Mouse (Mus musculus) heart, adult 11 months (tissue): ENCODE data around the gene Gm20390.
A peak's percentile ranks its signal among the peaks of the same experiment; 100 is the strongest.

ENCODE experiments used
- DNase-seq: peaks from one replicate; pipeline ENCODE4 v3.0.0; 2022

The Gm20390 gene

DNA sequence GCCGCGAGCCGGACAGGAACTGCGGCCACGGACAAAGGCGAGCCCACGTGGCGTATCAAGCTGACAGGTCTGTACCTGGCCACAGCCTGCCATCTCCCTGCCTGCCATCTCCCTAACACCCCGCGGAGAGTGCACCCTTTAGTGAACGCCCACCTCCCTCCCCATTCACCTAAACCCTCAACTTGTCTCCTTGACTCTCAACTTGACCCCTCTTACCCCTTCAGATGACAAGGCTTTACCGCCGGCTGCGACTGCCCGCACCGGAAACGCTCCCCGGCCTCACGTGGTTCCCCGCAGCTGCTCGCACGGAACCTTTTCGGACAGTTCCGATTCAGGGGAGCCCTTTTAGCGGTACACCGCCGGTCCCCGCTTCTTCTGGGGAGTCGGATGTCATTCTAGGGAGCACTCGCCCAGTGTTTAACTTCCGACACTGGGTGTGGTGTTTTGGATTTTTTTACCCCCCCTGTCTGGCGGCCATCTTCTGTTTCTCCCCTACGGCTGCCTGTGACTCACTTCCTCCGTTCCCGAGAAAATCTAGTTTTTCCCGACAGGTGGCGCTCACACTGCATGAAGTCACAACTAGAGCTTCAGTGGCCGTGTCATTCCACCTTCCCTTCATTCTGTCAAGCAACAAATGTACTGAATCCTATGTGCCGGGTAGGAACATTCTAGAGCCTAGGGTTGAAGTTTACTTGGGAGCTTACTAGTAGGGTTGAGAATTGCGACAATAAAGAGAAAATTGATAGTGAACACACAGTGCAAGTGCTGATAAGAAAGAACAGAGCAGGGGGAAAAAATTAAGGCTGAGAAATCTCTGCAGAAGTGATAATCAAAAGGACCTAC lies at the start of gene Gm20390, which contains the start of gene Nme1:
Gene Gm20390, minus strand, starts transcription at position 289 of the 843 bp plus-strand sequence.
Gene Nme1, minus strand, starts transcription at position 517 of the 843 bp plus-strand sequence.
- DNase-seq, result peak; percentile 100

- no peak for DNase-seq
These were observed 35.3 kb upstream of the Gm20390 start for GRCm38 (mm10) chr11:94003346-94003745.

DNA sequence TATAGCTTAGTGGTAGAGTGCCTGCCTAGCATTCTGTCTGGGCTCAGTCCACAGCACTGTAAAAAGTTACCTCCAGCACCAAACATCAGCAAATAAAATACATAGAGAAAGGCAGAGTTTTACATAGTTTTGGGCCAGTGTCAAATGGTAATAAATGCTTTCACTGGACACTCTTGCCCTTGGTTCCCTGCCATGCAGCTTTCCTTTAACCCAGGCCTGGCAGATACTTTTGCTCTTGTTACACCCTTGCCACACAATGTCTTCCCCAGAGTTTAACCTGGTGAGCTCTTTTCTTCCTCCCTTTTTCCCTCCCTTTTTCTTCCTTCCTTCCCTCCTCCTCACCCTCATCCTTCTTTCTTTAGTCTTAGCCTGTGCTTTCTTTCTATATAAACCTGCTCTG lies 31.2 kb upstream of the Gm20390 start:
- peak; percentile 84 for DNase-seq

- peak; percentile 96 for DNase-seq
These were observed 29.2 kb upstream of the Gm20390 start for GRCm38 (mm10) chr11:93997141-93997775.

GRCm38 (mm10) chr11:93996306-93997140 lies 28.4 kb upstream of the Gm20390 start:
- peak; percentile 97 for DNase-seq

DNA sequence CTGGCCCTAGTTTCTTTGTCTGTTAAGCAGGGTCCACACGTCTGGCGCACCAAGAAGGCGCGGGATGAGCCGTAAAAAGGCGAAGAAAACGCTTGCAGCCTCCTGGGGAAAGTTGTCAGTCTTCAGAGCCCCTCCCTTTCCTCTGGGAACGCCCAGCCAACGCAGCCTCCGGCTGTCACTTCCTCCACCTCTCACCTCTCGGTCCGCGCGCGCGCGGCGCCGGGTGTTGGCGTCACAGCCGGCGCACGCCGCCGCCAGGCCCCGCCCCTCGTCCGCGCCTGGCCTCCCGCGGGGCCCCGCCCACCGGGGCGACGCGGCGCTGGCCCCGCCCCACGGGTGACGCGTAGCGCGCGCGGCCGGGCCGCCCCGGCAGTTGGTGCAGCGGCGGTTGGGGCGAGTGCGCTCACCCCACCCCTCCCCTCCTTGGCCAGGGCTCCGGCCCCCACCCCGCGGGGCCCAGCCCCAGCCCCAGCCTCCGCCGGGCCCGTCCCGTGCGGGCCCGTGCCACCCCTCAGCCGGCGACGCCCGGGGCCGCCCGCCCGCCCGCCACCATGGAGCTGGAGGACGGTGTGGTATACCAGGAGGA lies 27.7 kb upstream of the Gm20390 start, which contains the start of gene Spag9:
Gene Spag9, plus strand, starts transcription at position 372 of the 586 bp plus-strand sequence.
- DNase-seq, result peak; percentile 100

DNA sequence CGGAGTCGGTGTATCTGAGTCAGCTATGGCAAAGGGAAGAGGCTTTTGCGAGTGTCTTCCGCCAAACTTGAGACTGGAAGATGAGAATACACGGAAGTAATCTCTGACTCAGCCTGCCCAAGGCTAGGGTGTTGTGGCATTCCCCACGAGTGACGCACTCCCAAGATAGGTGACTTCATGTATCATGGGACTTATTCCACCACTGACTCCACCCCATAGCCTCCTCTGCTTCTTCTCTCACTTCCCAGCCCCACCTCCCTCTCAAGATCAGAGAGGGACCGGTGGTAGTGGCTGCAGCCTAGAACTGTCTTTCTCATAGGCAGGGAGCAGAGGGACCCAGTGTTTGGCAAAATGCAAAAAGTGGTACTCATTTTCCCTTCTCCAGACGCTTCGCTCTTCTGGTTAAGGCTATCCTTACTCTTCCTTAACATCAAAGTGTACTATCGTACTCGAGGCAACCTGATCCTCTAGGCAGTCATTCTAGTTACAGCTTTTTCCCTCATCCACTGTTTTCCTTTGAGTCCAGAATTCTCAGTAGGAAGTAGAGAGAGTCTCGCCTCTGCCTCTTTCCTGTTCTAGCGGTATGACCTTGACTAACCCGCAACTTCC lies 27.1 kb upstream of the Gm20390 start:
- peak; percentile 100 for DNase-seq

DNA sequence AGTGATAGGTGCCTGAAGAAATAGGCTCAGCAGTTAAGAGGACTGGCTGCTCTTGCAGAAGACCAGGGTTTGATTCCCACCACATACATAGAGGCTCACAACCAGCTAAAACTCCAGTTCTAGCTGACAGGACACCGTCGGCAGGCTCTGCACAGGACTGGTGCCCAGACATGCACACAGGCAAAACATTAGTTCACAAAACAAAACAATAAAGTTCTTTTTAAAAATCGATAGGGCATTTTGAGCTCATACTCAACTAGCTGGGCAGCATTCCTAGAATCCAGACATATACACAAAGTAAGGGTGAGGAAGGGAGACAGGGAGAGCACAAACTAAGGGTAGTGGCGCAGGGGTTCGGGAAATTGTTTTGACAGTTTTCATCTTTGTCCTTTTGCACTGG lies 26.4 kb upstream of the Gm20390 start:
- peak; percentile 89 for DNase-seq

DNA sequence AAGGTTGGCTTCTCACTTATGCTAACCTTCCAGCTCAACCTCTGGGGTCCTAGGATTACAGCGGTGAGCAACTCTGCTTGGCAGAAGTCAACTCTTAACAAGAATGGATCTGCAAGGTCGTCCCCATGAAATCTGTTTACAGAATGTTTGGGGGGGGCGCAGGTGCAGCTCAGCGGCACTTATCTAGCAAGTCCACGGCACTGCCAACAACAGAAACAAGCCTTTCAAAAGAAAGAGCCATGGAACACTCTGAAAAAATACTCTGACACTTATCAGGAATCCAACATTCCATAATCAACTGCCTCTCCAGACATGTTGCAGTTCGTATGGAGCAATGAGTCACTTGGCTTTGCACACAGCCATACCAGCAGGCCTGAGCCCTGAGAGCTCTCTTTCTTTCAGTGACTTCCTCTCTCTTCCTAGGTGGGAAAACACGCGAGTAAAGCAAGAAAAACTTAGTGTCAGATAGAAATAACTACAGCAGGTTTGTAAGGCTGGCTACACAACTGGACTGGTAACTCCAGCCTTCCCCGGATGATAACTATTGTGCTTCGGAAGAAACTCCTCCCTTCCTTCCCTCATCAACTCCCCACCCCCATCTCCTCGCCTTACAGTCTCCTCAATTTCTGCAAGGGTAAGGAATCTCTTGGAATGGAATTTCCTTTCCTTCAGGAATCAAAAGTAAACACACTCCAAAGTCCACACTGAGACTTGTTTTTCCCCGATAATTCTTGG lies 20.4 kb upstream of the Gm20390 start:
- DNase-seq, result peak; percentile 96

DNA sequence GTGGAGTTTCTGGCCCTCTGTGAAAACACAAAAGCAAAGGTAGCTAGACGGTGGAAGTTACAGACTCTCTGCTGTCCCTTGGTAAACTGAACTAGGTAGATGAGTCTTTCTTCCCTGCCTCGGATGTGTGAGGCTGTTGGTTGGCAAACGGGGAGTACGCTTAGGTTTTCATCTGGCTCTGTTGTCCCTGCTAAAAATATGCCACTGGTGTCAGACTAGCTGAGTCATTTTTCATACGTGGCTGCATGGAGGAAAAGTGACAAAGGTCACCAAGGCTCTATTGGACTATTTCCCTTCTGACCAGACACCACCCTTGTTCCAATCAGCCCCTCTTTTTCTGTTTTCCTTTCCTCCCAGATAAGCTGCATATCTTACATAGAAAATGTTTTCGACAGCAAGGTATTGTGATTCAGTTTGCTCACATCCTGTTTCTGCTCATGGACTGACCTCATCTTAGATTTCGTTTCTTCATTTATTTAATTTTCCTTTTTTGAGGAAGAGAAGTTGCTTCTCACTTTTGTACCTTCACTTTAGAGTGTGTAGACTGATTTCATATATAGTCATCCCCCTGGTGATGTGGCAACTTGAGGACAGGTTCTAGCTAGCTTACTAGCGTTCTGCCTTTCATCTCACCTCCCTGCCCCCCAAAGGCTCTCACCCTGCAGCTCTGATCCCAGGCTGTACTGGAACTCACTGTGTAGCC lies 19.7 kb upstream of the Gm20390 start:
- peak; percentile 97 for DNase-seq

DNA sequence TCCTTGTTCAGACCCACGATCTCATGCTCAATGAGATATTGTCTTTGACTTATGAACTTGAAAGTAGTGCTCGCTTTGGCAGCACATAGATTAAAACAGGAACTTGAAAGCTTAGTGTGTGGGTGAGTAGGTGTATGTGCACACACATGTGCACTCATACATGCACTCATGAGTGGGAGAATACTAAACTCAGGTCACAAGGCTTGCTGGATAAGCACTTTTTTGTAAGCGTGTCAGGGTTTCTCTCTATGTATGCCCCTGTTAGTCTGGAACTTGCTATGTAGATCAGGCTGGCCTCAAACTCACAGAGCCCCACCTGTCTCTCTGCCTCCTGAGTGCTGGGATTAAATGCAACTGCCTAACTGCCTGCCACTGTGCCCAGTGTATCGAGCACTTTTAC lies 18.9 kb upstream of the Gm20390 start:
- DNase-seq, result peak; percentile 87

DNA sequence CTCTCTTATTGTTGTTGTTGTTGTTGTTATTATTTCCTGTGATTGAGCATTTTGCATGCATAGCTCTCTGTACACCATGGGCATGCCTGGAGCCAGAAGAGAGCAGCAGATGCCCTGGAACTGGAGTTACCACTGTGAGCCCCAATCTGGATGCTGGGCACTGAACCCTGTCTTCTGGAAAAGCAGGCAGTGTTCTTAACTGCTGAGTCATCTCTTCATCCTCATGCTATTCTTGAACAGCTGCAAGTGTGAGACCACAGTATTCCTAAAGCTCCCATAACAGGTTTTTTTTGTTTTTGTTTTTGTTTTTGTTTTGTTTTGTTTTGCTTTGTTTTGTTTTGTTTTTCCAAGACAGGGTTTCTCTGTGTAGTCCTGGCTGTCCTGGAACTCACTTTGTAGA lies 18.2 kb upstream of the Gm20390 start:
- DNase-seq, result peak; percentile 66

DNA sequence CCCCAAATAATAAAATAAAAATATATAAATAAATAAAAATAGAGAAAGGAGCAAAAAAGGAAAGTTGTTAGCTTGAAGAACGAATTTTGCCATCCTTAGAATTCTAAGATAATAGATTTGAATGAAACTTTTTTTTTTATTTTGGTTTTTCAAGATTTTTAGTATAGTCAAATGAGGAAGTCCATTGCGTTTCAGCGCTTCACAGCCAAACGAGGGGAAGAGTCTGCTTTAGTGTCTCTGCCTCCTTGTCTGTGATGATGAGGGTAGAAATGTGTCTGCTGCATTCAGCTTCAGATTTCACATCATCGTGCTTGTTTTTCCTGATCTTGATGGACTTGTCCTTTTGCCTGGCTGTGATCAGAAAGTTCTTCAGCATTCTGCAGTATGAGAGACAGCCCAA lies 17.2 kb upstream of the Gm20390 start:
- peak; percentile 22 for DNase-seq

- no peak for DNase-seq
These were observed 16.5 kb upstream of the Gm20390 start for GRCm38 (mm10) chr11:93984619-93985018.

DNA sequence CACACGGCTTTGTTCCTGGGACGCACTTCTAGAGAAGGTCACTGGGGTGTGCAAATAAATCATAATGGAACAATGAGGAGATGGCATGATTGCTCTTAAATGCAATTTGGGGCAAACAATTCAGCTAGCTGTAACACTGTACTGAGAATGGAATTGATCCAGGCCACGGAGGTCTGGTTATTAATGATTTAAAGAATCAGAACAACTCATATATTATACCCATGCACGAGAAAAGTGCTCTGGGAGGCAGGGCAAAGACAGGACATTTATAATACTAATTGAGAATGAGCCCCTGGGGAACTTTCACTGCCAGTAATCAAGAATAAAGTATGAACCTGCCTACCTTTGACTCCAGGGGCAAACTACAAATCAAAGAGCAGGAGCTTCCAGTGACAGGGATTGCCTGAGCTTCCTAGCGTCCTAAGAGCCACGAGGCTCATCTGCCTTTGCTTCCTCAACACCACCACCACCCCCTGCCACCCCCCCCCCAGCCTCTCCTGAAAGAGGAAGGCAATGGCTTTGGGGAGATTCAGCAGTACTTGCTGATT lies 11.5 kb upstream of the Gm20390 start:
- DNase-seq, result no peak

DNA sequence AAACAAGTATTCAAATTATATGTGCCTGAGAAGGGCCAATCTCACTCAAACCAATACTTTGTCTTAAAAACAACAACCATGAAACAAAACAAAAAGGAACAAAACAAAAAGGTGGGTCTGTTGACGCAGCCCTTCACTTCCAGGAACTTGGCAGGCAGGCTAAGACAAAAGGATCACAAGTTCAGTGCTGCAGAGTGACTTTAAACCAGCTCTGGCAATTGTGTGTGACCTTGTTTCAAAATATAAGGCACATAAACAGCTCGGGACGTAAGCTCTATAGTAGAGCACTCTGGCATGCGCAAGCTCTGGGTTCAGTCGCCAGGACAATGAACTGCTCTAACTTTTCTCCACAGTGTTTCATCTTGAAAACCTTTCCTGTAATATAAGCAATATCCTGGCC lies 4.9 kb upstream of the Gm20390 start:
- DNase-seq, result no peak

DNA sequence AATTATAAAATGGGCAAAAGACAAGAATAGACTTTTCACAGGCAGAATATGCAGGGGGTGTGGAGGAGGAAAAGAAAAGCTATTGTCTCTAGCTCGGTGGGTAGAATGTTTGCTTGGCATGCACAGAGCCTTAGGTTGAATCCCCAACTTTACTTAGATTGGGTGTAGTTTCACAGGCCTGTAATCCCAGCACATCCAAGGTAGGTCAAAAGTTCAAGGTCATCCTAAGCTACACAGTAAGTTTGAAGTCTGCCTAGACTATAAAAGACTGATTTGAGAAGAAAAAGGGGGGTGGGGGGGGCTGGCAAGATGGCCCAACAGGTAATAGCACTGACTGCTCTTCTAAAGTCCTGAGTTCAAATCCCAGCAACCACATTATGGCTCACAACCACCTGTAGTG lies 1.7 kb upstream of the Gm20390 start:
- DNase-seq, result no peak

DNA sequence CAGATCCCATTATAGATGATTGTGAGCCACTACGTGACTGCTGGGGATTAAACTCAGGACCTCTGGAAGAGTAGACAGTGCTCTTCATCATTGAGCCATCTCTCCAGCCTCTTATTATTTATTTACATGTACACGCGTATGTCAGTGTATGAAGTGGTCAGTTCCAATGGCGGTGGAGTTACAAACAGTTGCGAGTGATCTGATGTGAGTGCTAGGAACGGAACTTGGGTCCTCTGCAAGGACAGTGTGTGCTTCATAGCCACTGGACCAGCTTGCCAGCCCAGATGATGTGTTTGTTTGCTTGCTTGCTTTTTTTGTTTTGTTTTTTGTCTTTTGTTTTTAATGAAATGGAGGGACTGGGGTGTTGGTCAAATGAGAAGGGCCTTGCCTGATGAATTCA lies 1.1 kb upstream of the Gm20390 start:
- DNase-seq, result peak; percentile 91

- no peak for DNase-seq
These were observed 695 bp upstream of the Gm20390 start for GRCm38 (mm10) chr11:93968848-93969128.

- no peak for DNase-seq
These were observed 712 bp downstream of the Gm20390 start for GRCm38 (mm10) chr11:93967381-93967780.

DNA sequence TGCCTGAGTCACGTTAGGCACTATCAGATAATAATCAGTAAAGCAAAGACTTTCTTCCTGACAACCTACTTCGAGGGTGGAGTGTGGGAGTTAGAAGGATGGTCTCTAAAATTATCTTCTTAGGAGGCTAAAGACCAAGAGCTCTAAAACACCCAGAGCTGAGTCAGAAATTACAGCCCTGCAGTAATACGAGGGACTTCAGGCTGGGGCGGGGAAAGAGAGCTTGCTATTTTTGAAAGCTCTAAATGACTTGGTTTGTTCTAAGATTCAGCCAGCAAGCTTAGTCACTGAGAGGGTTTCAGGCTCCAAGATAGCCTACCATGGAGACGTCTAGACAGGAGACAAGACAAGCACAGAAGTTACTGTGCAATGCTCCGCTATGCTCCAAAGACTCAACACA lies 2.7 kb downstream of the Gm20390 start:
- DNase-seq, result no peak
